In genomic region chr15:60822803-60823619, GRCm38 (mm10) we compare ENCODE assay signal across 8 mouse cellular contexts. TPM values are rescaled to one million over a fixed set of nuclear protein-coding genes. Genes with fewer than 3 reads are reported as not detected.
A peak's percentile ranks its signal among the peaks of the same experiment; 100 is the strongest.
DNase-seq lines count a peak whose midpoint lies in the region; ATAC-seq and TF ChIP-seq lines count a peak whose summit lies in the region.

No protein-coding gene starts in this region.

- peak; percentile 82 for TF ChIP-seq CTCF in hindbrain, postnatal 0 days (IDR thresholded peaks at IDR 0.05; ENCODE audit: low read depth)

- peak overlapping the region; percentile 82 for H3K4me3 ChIP-seq in hindbrain, postnatal 0 days (ENCODE audit: low read length)
- peak overlapping the region; percentile 93 for H3K4me3 ChIP-seq in macrophage (ENCODE audit: inconsistent target)

- H3K27ac ChIP-seq in hindbrain, postnatal 0 days: peak overlapping the region; percentile 65
- H3K27ac ChIP-seq in macrophage: peak overlapping the region; percentile 86

- H3K79me2 ChIP-seq in macrophage (ENCODE audit: inconsistent target): peaks cover 42% of the 10 kb centered on the region

- under 1% methylated on average over 68 of the region's 68 CpGs for WGBS in hindbrain, postnatal 0 days
- 3% methylated on average over 59 of the region's 68 CpGs for WGBS in macrophage (ENCODE audit: missing documents)

- peak; percentile 54 for DNase-seq in T-cell, adult 2 months (ENCODE audit: low spot score)
- DNase-seq in cerebellum, postnatal 4 days (ENCODE audit: low spot score in 2 of 2): peak; percentile 63 to 77
- peak; percentile 30 to 47 for DNase-seq in gastrocnemius, adult 8-10 months (ENCODE audit: low spot score in 2 of 2)
- peak; percentile 89 for DNase-seq in hindbrain, postnatal 0 days (ENCODE audit: low spot score)
- DNase-seq in left cerebral cortex, adult 8-10 months (ENCODE audit: low spot score in 2 of 2): peak; percentile 51 to 65
- DNase-seq in retina, postnatal 1 day: peak; percentile 83
- DNase-seq in urinary bladder, adult 18-20 months (ENCODE audit: low spot score in 2 of 2): peak; percentile 55 to 68

- H3K9ac ChIP-seq in hindbrain, postnatal 0 days (replicated peaks; ENCODE audit: low read length): peak overlapping the region; percentile 65

- H3K4me1 ChIP-seq in hindbrain, postnatal 0 days (ENCODE audit: insufficient read depth, low read length): no peaks in the 10 kb centered on the region; the same call in 1 of the 2 replicates

- ATAC-seq in hindbrain, postnatal 0 days: peak; percentile 84

- no peaks in the 10 kb centered on the region for H3K27me3 ChIP-seq in hindbrain, postnatal 0 days (ENCODE audit: insufficient read depth, low read length)

- H3K36me3 ChIP-seq in hindbrain, postnatal 0 days (ENCODE audit: insufficient read depth, low read length): no peaks in the 10 kb centered on the region
- peaks cover 30% of the 10 kb centered on the region for H3K36me3 ChIP-seq in macrophage (ENCODE audit: inconsistent target)

- peak overlapping the region; percentile 100 for H3K4me2 ChIP-seq in hindbrain, postnatal 0 days (ENCODE audit: low read depth, low read length)

- H3K9me3 ChIP-seq in hindbrain, postnatal 0 days (ENCODE audit: low read length): no peaks in the 10 kb centered on the region

RNA-seq across cellular contexts. Expression of gene Fam84b, which starts 30.6 kb away (rescaled TPM):
- total RNA-seq in gastrocnemius, adult 8-10 months (2022): 1 to 10 TPM; 1.9 to 2.6 (median 2.0) TPM
- total RNA-seq in hindbrain, postnatal 0 days (2014; rRNA removed): 15.9 and 18.1 TPM in 2 replicates
- polyA plus RNA-seq in hindbrain, postnatal 0 days (2015; fragmentation: Nextera tagmentation; extraction: Ambion mirVana): 5.6 and 6.5 TPM in 2 replicates
- total RNA-seq in left cerebral cortex, adult 8-10 months (2022): 1 to 10 TPM; 5.2 to 6.3 (median 5.8) TPM
- total RNA-seq in macrophage (2018; cell fraction: chromatin; rRNA removed): 10 to 100 TPM in 4 of 26 experiments, 1 to 10 TPM in 21, under 1 TPM in 1; 0.95 to 15.1 (median 2.8) TPM
- total RNA-seq in macrophage (2018; cell fraction: cytosol; rRNA removed): 10 to 100 TPM in 9 of 26 experiments, 1 to 10 TPM in 17; 3.4 to 18.6 (median 8.5) TPM
- 10 to 100 TPM in 9 of 26 experiments, 1 to 10 TPM in 17; 3.5 to 23.1 (median 7.7) TPM for total RNA-seq in macrophage (2018; cell fraction: nucleus; rRNA removed)
- polyA plus RNA-seq in macrophage (2018): 6.5 to 12.8 TPM (median 10.6 TPM) in 3 replicates

Comparison
In these comparisons a context has a peak if more than half of its experiments do, and no peak if none do; other contexts are left out.
1. Peak in every context shown above with its lines: DNase-seq, ATAC-seq, H3K4me3 ChIP-seq and H3K27ac ChIP-seq.
2. DNase-seq: peak in every context shown above with its lines; median percentile 89 in hindbrain, postnatal 0 days; 83 in retina, postnatal 1 day; 70 in cerebellum, postnatal 4 days; 62 in urinary bladder, adult 18-20 months; 58 in left cerebral cortex, adult 8-10 months; 54 in T-cell, adult 2 months; 38 in gastrocnemius, adult 8-10 months.